Mouse (Mus musculus) thymus, adult 2 months (tissue): ENCODE data around the gene Kiss1.

ENCODE experiments used
- CTCF ChIP-seq: fragments of 200-500 bp; IDR thresholded peaks from 2 replicates; pipeline ENCODE4 v1.5.1; 2012; ENCODE audit warnings: mild to moderate bottlenecking, control low read depth, low read length, moderate library complexity, borderline replicate concordance; ENCODE audit not compliant: control insufficient read depth, poor library complexity, insufficient read depth; ENCODE audit errors: extremely low read depth
- POLR2A ChIP-seq: fragments of 200-500 bp; IDR thresholded peaks from 2 replicates; pipeline ENCODE4 v1.6.1; 2012; ENCODE audit warnings: mild to moderate bottlenecking, low read length, control low read depth, moderate library complexity; ENCODE audit not compliant: control insufficient read depth, poor library complexity, insufficient read depth; ENCODE audit errors: extremely low read depth

GRCm38 (mm10) chr1:133370352-133370751 is 48.7 kb downstream of the Kiss1 start:
- TF ChIP-seq CTCF (no peak), POLR2A (no peak)
